Mouse (Mus musculus): ENCODE results near the gene Crtc1.
A peak's percentile ranks its signal among the peaks of the same experiment; 100 is the strongest.

The Crtc1 gene

GRCm38 (mm10) chr8:70421349-70422104, 17.9 kb downstream of the Crtc1 start:
- DNase-seq (ENCODE audit: low read depth): peak; percentile 57

GRCm38 (mm10) chr8:70419879-70420643, 19.3 kb downstream of the Crtc1 start:
- DNase-seq (ENCODE audit: low read depth): peak; percentile 53

DNA sequence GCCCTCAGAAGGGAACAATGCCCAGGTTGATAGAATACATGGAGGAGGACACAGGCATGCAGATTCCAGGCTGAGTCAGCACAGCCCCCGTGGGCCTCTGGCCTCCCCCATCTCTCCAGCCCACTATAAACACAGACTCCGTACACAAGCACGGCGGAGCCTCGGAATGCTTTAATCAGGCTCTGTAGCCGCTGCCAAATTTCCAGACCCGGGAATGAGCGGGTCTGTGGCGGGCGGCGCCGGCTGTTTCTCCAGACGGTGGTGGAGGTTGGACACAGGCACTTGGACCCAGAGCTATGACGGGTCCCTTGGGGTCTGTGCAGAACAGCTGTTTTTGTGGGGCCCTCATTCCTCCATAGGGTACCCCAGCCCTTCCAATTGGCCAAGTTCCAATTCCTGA, 20.4 kb downstream of the Crtc1 start:
- DNase-seq (ENCODE audit: low read depth): no peak

DNA sequence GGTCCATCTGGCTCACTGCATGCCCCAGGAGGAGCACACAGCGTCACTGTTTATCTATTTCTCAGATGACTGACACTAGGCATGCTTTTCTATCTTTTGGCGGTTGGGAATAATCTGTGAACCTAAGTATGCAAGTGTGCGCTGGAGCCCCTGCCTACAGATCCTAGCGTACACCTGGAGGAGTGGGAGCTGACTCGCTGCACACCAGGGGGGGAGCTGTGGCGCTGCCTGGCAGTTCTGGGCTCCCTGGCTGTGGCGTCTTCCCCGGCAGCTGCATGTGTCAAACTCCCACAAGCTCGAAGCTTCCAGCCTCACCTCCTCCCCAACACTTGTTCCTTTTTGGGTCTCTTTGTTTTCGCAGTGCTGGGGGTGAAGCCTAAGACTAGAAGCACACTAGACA, 21.5 kb downstream of the Crtc1 start:
- DNase-seq (ENCODE audit: low read depth): no peak

DNA sequence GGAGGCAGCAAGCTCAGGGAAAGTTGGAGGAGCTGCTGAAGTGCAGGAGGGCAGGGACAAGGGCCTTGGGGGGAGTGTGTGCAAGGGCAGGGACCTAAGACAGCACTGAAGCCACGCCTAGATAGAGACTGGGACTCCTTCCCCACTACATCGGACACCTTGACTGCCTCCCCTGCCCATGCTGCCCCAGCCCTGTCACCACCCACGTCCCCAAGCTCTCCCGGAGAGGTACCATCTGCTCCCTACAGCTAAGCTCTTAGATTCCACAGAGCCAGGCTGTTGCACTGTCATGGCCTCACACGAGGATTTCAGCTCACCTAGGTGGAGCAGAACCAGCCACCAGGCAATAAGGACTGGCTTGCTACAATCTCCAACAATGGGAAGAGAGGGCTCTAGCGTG, 22.4 kb downstream of the Crtc1 start:
- DNase-seq (ENCODE audit: low read depth): no peak

- DNase-seq (ENCODE audit: low read depth): peak; percentile 78
Measured at GRCm38 (mm10) chr8:70415540-70416451, 23.6 kb downstream of the Crtc1 start.

DNA sequence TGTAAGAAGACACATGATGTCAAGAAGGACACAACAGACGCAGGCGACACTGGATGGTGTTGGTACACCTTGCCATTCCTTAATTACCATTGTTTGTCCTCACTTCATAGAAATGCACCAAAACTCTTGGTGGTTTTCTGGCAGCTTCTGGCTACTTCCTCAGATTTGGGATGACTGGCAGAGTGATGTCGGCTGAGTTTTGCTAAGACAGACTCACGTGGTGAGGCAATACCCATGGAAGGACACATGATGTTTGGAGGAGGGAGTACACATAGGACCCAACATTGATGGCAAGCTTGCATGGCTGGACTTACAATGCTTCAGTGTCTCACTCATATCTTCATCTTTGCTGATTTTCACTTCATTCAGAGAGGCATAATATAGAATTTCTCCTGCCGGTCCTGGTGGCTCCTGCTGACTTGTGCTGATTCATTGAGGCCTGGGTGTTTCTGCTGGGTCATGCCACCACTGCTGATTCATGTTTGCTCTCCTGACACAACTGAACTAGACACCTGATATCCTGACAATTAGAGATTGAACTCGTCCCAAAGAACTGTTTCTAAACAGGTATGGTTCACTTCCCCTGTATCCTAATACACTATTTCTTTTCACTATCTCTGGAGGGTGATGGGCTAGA, 25.0 kb downstream of the Crtc1 start:
- peak; percentile 65 for DNase-seq (ENCODE audit: low read depth)

GRCm38 (mm10) chr8:70410281-70410680, 29.1 kb downstream of the Crtc1 start:
- no peak for DNase-seq (ENCODE audit: low read depth)

DNA sequence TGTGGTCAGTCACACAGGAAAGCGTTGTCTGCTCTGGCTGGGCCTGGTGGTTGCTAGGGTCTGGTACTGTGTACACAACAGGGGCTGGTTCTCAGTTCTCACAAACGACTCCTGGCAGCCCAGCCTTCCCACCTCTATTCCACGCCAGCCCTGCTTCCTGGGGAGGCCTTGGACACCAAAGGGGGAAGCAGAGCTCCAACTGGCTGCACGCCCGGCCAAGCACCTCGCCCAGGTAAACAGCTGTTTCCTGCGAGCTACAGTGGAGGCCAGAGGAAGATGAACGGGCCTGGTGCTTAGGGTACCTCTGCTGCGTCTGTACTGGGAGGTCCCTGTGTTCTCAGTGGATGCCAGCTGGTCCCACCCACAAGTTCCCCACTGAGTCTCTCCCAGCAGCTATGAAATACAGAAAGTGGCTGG, 29.9 kb downstream of the Crtc1 start:
- no peak for DNase-seq (ENCODE audit: low read depth)

- no peak for DNase-seq (ENCODE audit: low read depth)
Measured at GRCm38 (mm10) chr8:70409019-70409418, 30.4 kb downstream of the Crtc1 start.

GRCm38 (mm10) chr8:70408301-70408700, 31.1 kb downstream of the Crtc1 start:
- DNase-seq (ENCODE audit: low read depth): no peak

DNA sequence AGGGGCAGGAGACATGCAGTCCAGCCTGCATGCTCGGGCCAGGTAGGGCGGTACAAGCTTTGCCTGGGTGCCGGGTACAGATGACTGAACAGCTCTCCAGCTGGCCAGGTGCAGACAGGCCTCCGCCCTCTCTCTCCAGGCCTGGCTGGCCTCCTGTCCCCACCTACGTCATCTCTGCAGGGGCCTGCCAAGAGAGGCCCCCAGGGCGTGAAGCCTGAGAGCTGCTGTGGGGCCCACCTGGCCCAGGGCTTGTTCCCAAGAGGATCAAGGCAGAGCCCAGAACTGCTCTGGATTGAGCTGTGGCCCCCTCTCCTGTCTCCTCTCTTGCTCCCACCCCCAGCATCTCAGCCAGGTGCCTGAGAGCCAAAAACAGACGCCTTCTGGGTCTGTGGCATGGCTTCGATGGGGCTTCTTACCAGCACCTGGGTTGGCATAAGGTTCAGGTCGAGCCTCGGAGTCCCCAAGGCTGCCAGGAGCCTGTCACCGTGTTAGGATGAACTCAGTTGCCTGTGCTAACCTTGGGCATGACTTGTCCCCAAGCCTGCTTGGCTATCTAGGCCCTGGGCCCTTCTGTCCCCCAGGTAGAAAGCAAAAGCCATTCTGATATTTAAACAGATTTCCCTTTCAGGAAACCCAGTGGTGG, 32.8 kb downstream of the Crtc1 start:
- DNase-seq (ENCODE audit: low read depth): no peak

DNA sequence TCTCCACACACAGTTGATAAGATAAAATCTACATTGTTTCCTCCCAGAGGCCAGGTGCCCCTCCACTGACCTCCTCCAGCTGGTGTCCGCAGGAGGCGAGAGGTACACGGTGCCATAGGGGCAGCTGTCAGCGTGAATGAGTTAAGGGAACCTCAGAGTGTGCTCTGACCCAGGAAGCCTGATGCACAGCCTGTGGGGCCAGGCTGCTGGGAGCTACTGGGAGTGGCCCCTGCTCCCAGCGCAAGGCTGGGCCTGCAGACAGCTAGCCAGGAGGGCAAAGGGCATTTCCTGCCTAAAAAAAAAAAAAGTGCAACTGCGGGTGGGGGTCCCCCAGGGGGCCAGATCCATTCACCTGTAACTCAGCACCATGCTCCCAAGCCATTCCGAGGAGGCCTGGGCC, 34.2 kb downstream of the Crtc1 start:
- no peak for DNase-seq (ENCODE audit: low read depth)

GRCm38 (mm10) chr8:70404212-70404611, 35.2 kb downstream of the Crtc1 start:
- no peak for DNase-seq (ENCODE audit: low read depth)

DNA sequence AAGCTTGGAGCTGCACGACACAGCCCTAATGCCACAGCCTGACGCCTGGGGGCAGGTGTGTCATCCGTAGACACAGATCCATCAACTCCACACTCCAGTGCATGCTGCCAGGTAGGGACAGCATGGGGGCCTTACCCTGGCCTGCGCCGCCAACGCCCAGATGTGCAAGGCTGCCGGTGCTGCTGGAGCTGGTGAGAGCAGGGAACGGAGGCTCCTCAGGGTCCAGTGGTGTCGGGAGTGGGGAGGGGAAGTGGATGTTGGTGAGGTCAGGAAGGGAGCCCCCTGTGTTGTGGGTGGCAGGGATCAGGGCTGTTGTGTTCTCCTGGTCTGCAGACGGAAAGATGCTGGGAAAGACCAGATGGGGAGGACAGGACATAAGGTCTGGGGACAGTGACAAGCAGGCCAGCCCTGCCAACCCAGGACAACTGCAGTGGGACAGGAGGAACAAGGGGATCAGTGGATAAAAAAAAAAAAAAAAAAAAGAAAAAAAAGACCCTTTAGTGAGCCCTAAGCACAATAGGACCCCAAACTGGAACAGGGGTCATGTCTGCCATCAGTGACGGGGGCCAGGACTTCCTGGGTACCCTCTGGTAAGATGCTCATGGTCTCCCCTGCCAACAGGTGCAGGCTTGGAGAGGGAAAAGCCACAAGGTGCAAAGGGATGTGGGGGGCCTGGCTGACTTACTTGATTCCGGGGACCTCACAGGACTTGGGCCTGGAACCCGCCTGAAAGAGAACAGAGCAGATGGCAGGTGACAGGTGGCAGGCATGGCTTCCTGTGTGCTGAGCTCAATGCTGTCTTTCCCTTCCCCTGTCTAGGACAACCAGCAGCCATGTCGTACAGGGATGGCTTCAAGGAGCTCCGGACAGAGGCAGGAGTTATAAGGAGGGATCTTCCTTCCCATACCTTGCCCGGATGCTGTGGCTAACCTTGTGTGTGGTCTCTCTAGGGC, 41.5 kb downstream of the Crtc1 start:
- DNase-seq (ENCODE audit: low read depth): no peak

- DNase-seq (ENCODE audit: low read depth): no peak
Measured at GRCm38 (mm10) chr8:70396184-70396583, 43.2 kb downstream of the Crtc1 start.

GRCm38 (mm10) chr8:70395649-70396048, 43.7 kb downstream of the Crtc1 start:
- peak; percentile 20 for DNase-seq (ENCODE audit: low read depth)

GRCm38 (mm10) chr8:70394269-70394998, 44.9 kb downstream of the Crtc1 start:
- no peak for DNase-seq (ENCODE audit: low read depth)

- peak; percentile 15 for DNase-seq (ENCODE audit: low read depth)
Measured at GRCm38 (mm10) chr8:70393087-70393486, 46.3 kb downstream of the Crtc1 start.

DNA sequence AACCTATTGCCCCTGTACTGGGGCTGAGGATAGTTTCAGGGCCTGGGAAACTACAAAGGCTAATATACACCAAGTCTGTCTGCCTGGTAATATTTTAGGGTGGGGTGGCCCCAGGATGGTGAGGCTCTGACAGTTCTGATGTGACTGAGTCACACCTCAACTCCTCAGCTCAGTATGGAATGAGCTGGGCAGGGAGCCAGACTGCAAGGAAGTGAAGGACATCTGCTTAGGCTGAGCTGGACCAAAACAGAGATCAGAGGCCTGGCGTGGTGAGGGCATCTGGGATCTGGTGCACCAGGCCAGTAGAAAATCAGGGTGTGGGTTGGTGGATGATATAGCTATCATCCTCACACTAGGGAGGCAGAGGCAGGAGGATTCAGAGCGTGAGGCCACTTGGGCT, 49.7 kb downstream of the Crtc1 start:
- peak; percentile 15 for DNase-seq (ENCODE audit: low read depth)

All from 416B (cell line).